Mouse (Mus musculus) bone marrow macrophage, adult 2 months (primary cell): ENCODE data around the gene Chn2.

Experiments used
- CTCF ChIP-seq: IDR thresholded peaks from 2 replicates; pipeline ENCODE4 v1.5.1; 2012; ENCODE audit warnings: low read depth, mild to moderate bottlenecking, low read length, moderate library complexity
- POLR2A ChIP-seq: IDR thresholded peaks from 2 replicates; pipeline ENCODE4 v1.6.1; 2012; ENCODE audit warnings: mild to moderate bottlenecking, low read depth, low read length, borderline replicate concordance

- TF ChIP-seq POLR2A (no peak), CTCF (no peak)
Observed at GRCm38 (mm10) chr6:54018861-54019260, 20.5 kb upstream of the Chn2 start.
